Mouse (Mus musculus): ENCODE results near the gene Abca1.

The Abca1 gene

GRCm38 (mm10) chr4:52986266-52986665, 173.4 kb downstream of the Abca1 start:
- no peak for DNase-seq

- DNase-seq = no peak
These were observed 174.5 kb downstream of the Abca1 start for GRCm38 (mm10) chr4:52985216-52985615.
